Mouse (Mus musculus): Measurements from ENCODE around the gene Pmch. TPM values are rescaled to one million over a fixed set of nuclear protein-coding genes. Genes with fewer than 3 reads are reported as not detected.

Pmch gene
- polyA plus RNA-seq (2014; fragmentation: Nextera tagmentation; extraction: Ambion mirVana) = 0.50 and 0.97 TPM in 2 replicates

GRCm38 (mm10) chr10:88090772-88091171, at the start of gene Pmch:
TSS of gene Pmch (plus strand) at chr10:88091072.
- 75% methylated on average over 5 of the region's 5 CpGs for WGBS

DNA sequence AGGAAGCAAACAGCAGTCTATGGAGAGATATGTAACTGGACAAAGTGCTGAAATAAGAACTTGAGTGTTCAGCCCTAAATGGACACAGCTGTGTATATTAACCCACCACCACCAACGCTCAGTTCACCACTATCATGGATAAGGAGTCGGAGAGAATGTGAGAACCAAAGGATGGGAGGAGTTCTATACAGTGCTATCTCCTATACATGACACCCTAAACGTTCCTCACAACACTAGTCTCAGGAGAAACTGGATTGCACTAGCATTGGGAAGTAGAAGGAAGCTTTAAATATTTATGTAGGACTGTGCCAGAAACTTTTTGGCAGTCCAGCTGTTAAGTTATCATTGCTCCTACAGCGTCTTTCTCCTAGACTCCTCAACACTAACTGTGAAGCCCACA, 46.6 kb upstream of the Pmch start:
- Histone ChIP-seq H3K36me3 (replicated peaks; ENCODE audit: control insufficient read depth, insufficient read depth, low read depth, low read length) (no peaks in the 10 kb centered on the region), H3K4me2 (ENCODE audit: low read depth, low read length) (no peak overlapping the region), H3K9me3 (replicated peaks; ENCODE audit: control insufficient read depth, low read length) (no peaks in the 10 kb centered on the region), H3K9ac (replicated peaks; ENCODE audit: low read length) (no peak overlapping the region), H3K4me3 (ENCODE audit: low read depth, low read length) (no peak overlapping the region), H3K27me3 (ENCODE audit: control insufficient read depth, insufficient read depth, low read length) (no peaks in the 10 kb centered on the region), H3K27ac (replicated peaks; ENCODE audit: low read depth, low read length) (no peak overlapping the region), H3K4me1 (ENCODE audit: control insufficient read depth, insufficient read depth, low read length) (no peaks in the 10 kb centered on the region)
- ATAC-seq (replicated peaks; ENCODE audit: insufficient number of reproducible peaks, low FRiP score, low TSS enrichment, low read depth) = no peak
- DNase-seq (ENCODE audit: low spot score) = no peak
- WGBS = 59% methylated on average over 4 of the region's 4 CpGs

More at GRCm38 (mm10) chr10:88090772-88091171, at the start of gene Pmch:
- Histone ChIP-seq H3K9me3 (replicated peaks; ENCODE audit: control insufficient read depth, low read length) (no peaks in the 10 kb centered on the region), H3K36me3 (replicated peaks; ENCODE audit: control insufficient read depth, insufficient read depth, low read depth, low read length) (no peaks in the 10 kb centered on the region), H3K9ac (replicated peaks; ENCODE audit: low read length) (no peak within 1 kb of the TSS), H3K4me1 (ENCODE audit: control insufficient read depth, insufficient read depth, low read length) (no peaks in the 10 kb centered on the region), H3K4me3 (ENCODE audit: low read depth, low read length) (no peak within 1 kb of the TSS), H3K4me2 (ENCODE audit: low read depth, low read length) (no peak within 1 kb of the TSS), H3K27me3 (ENCODE audit: control insufficient read depth, insufficient read depth, low read length) (no peaks in the 10 kb centered on the region), H3K27ac (replicated peaks; ENCODE audit: low read depth, low read length) (no peak within 1 kb of the TSS)
- DNase-seq (ENCODE audit: low spot score) (no peak), ATAC-seq (replicated peaks; ENCODE audit: insufficient number of reproducible peaks, low FRiP score, low TSS enrichment, low read depth) (no peak)

DNA sequence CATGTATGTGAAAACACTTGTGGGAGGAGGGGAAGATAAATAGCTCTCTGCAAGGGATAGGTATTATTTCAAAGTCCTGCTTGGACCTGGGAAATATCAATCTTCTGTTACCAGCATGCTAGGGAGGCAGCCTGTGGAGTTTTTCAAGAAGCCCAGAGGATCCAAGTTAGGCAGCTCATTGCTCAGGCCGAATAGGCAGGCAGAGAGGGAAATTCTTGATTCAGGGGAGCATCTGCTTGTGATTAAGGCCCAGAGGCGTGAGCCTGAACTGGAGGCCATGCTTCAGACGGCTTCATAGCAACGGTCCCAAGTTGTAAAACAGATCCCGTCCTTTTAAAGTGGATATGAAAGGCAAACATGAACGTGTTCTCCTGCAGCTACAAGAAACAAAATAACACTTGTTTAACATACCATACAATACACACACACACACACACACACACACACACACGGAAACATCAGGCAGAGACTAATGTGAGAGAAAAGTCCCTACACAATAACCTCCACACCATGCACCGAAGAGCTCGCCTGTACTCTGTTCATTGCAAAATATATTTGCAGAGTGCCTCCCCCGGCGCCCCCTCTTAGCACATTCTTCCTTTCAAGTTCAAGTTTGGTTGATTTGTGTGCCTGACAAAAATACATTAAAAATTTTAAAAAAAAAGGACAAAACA, 44.6 kb upstream of the Pmch start:
- Histone ChIP-seq H3K27ac (replicated peaks; ENCODE audit: low read depth, low read length) (peak overlapping the region; percentile 58), H3K4me1 (ENCODE audit: control insufficient read depth, insufficient read depth, low read length) (no peaks in the 10 kb centered on the region), H3K9me3 (replicated peaks; ENCODE audit: control insufficient read depth, low read length) (no peaks in the 10 kb centered on the region), H3K4me3 (ENCODE audit: low read depth, low read length) (no peak overlapping the region), H3K27me3 (ENCODE audit: control insufficient read depth, insufficient read depth, low read length) (no peaks in the 10 kb centered on the region), H3K4me2 (ENCODE audit: low read depth, low read length) (no peak overlapping the region), H3K9ac (replicated peaks; ENCODE audit: low read length) (no peak overlapping the region), H3K36me3 (replicated peaks; ENCODE audit: control insufficient read depth, insufficient read depth, low read depth, low read length) (no peaks in the 10 kb centered on the region)
- DNase-seq (ENCODE audit: low spot score) (peak; percentile 93), ATAC-seq (replicated peaks; ENCODE audit: insufficient number of reproducible peaks, low FRiP score, low TSS enrichment, low read depth) (peak; percentile 94)
- WGBS = 41% methylated on average over 11 of the region's 11 CpGs

DNA sequence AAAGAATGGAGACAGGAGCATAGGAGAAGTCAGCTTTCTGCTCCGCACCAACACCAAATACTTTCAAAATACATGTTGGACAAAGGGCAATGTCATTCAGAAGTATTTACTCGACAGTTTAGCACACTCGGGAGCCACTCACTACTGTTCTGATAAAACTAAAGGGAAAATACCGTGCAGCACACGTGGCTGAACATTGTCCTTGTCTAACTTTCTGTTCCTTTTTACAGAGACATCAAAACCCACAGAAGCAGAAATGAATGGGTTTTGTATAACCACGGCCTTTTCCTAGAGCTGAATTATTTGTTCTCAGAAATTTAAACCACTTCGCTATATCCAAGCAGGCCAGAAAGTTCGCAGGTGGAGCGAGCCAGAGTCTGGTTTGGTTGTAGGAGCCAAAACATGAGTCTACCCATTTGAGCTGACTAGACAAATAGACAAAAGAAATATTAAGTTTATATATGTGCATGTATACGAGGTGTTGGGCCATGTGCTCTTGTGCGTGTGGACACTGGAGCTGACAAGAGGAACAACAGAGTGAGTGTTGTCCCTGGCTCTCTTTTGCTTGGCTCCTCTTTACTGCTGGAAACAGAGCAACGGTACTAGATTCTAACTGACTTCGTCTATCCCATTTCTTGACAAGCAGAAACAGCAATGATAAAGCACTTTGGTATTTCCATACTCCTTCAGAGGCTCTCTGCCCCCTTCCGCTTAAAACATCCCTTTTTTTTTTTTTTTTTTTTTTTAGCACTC, 36.5 kb upstream of the Pmch start:
- 80% methylated on average over 14 of the region's 14 CpGs for WGBS
- no peak for DNase-seq (ENCODE audit: low spot score)

DNA sequence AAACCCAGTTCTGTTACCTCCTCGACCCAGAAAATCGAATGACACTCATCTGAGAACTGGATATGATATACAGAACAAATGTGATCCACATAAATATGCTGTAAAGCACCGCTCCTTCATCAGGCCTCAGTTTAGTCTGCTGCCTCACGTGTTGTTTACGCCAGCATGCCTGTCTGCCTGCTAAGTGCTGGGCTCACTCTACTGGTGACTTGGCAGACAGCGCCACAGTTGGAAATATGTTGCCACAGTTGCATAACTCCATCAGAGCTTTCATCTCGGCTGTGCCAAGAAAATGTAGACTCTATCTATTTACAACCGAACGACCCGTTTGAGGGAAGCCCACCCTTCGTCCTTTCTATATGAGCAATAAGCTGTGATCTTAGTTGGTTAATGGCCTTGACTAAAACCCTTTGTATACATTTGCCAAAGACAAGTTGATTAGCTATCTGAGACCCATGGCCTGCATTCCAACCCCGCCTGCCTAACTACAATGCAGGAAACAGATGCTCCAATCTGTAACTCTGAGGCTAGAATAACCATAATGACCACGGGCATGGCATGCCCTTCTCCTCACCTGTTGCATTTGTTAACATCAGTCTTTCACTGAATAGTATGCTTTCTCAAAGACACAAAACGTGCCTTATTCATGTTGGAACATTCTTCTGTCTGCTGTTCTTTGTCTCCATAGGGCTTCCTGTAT, 33.8 kb upstream of the Pmch start:
- no peak for DNase-seq (ENCODE audit: low spot score)
- Histone ChIP-seq H3K4me1 (ENCODE audit: control insufficient read depth, insufficient read depth, low read length) (no peaks in the 10 kb centered on the region), H3K27ac (replicated peaks; ENCODE audit: low read depth, low read length) (no peak overlapping the region), H3K9me3 (replicated peaks; ENCODE audit: control insufficient read depth, low read length) (no peaks in the 10 kb centered on the region), H3K4me3 (ENCODE audit: low read depth, low read length) (no peak overlapping the region), H3K9ac (replicated peaks; ENCODE audit: low read length) (no peak overlapping the region), H3K27me3 (ENCODE audit: control insufficient read depth, insufficient read depth, low read length) (no peaks in the 10 kb centered on the region), H3K4me2 (ENCODE audit: low read depth, low read length) (no peak overlapping the region), H3K36me3 (replicated peaks; ENCODE audit: control insufficient read depth, insufficient read depth, low read depth, low read length) (no peaks in the 10 kb centered on the region)
- ATAC-seq (replicated peaks; ENCODE audit: insufficient number of reproducible peaks, low FRiP score, low TSS enrichment, low read depth) = no peak
- WGBS = 84% methylated on average over 14 of the region's 14 CpGs

More for the DNA sequence above, 36.5 kb upstream of the Pmch start:
- no peaks in the 10 kb centered on the region for H3K27me3 ChIP-seq (ENCODE audit: control insufficient read depth, insufficient read depth, low read length)
- H3K4me2 ChIP-seq (ENCODE audit: low read depth, low read length) = no peak overlapping the region
- H3K9me3 ChIP-seq (replicated peaks; ENCODE audit: control insufficient read depth, low read length) = no peaks in the 10 kb centered on the region
- H3K4me1 ChIP-seq (ENCODE audit: control insufficient read depth, insufficient read depth, low read length) = no peaks in the 10 kb centered on the region
- H3K4me3 ChIP-seq (ENCODE audit: low read depth, low read length) = no peak overlapping the region
- H3K9ac ChIP-seq (replicated peaks; ENCODE audit: low read length) = no peak overlapping the region
- ATAC-seq (replicated peaks; ENCODE audit: insufficient number of reproducible peaks, low FRiP score, low TSS enrichment, low read depth) = no peak
- no peak overlapping the region for H3K27ac ChIP-seq (replicated peaks; ENCODE audit: low read depth, low read length)
- H3K36me3 ChIP-seq (replicated peaks; ENCODE audit: control insufficient read depth, insufficient read depth, low read depth, low read length) = no peaks in the 10 kb centered on the region

DNA sequence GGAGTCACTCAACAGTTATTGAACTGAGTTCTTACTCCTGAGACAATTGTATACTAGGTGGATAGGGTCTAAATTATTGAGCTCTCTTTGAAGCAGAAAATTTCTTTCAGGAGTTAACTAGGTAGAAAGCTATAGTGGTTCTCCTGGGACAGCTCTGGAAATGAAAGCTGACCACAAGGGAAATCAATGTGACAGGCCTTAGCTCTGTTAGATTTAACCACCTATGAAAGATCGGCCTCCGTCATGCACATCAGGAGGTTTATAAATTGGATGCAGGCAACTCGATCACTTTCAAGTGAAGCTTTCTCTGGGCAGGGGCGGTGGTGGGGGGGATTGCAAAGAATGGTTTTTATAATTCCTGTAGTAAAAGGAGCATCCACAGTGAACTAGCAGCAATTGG, 27.4 kb upstream of the Pmch start:
- Histone ChIP-seq H3K27me3 (ENCODE audit: control insufficient read depth, insufficient read depth, low read length) (no peaks in the 10 kb centered on the region), H3K27ac (replicated peaks; ENCODE audit: low read depth, low read length) (no peak overlapping the region), H3K4me2 (ENCODE audit: low read depth, low read length) (no peak overlapping the region), H3K9ac (replicated peaks; ENCODE audit: low read length) (no peak overlapping the region), H3K4me1 (ENCODE audit: control insufficient read depth, insufficient read depth, low read length) (no peaks in the 10 kb centered on the region), H3K9me3 (replicated peaks; ENCODE audit: control insufficient read depth, low read length) (no peaks in the 10 kb centered on the region), H3K4me3 (ENCODE audit: low read depth, low read length) (no peak overlapping the region), H3K36me3 (replicated peaks; ENCODE audit: control insufficient read depth, insufficient read depth, low read depth, low read length) (no peaks in the 10 kb centered on the region)
- ATAC-seq (replicated peaks; ENCODE audit: insufficient number of reproducible peaks, low FRiP score, low TSS enrichment, low read depth) (no peak), DNase-seq (ENCODE audit: low spot score) (peak; percentile 54)
- WGBS = 52% methylated on average over 4 of the region's 4 CpGs

DNA sequence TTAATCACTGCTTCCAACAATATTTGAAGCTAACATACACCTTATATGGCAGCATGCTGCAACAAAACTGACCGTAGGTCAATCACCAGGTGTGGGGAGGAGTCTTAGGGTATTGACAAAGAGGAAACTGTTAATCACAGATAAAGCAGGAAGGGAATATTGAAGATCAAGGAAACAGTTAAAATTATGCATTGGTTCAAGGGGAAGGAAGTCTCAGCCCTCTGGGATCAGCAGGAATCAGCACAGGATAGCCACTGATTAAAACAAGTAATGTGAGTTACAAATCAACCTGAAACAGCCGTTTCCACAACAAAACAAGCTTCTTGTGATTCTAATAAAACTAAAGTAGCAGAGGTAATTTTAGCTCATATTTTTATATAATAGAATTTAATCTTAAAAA, 26.0 kb upstream of the Pmch start:
- Histone ChIP-seq H3K9me3 (replicated peaks; ENCODE audit: control insufficient read depth, low read length) (no peaks in the 10 kb centered on the region), H3K4me1 (ENCODE audit: control insufficient read depth, insufficient read depth, low read length) (no peaks in the 10 kb centered on the region), H3K9ac (replicated peaks; ENCODE audit: low read length) (no peak overlapping the region), H3K36me3 (replicated peaks; ENCODE audit: control insufficient read depth, insufficient read depth, low read depth, low read length) (no peaks in the 10 kb centered on the region), H3K4me2 (ENCODE audit: low read depth, low read length) (no peak overlapping the region), H3K27me3 (ENCODE audit: control insufficient read depth, insufficient read depth, low read length) (no peaks in the 10 kb centered on the region), H3K4me3 (ENCODE audit: low read depth, low read length) (no peak overlapping the region), H3K27ac (replicated peaks; ENCODE audit: low read depth, low read length) (no peak overlapping the region)
- ATAC-seq (replicated peaks; ENCODE audit: insufficient number of reproducible peaks, low FRiP score, low TSS enrichment, low read depth) (no peak), DNase-seq (ENCODE audit: low spot score) (no peak)
- 45% methylated on average over 2 of the region's 2 CpGs for WGBS

GRCm38 (mm10) chr10:88067377-88067776, 23.5 kb upstream of the Pmch start:
- Histone ChIP-seq H3K4me2 (ENCODE audit: low read depth, low read length) (no peak overlapping the region), H3K4me3 (ENCODE audit: low read depth, low read length) (no peak overlapping the region), H3K9me3 (replicated peaks; ENCODE audit: control insufficient read depth, low read length) (no peaks in the 10 kb centered on the region), H3K27ac (replicated peaks; ENCODE audit: low read depth, low read length) (no peak overlapping the region), H3K36me3 (replicated peaks; ENCODE audit: control insufficient read depth, insufficient read depth, low read depth, low read length) (no peaks in the 10 kb centered on the region), H3K4me1 (ENCODE audit: control insufficient read depth, insufficient read depth, low read length) (no peaks in the 10 kb centered on the region), H3K9ac (replicated peaks; ENCODE audit: low read length) (no peak overlapping the region), H3K27me3 (ENCODE audit: control insufficient read depth, insufficient read depth, low read length) (no peaks in the 10 kb centered on the region)
- DNase-seq (ENCODE audit: low spot score) = no peak
- WGBS = 85% methylated on average over 3 of the region's 3 CpGs
- ATAC-seq (replicated peaks; ENCODE audit: insufficient number of reproducible peaks, low FRiP score, low TSS enrichment, low read depth) = no peak

Measured in embryonic facial prominence, embryonic 11.5 days (tissue).